Mouse (Mus musculus) G1E (cell line): ENCODE measurements around the gene Tulp2.

Experiments used
- CTCF ChIP-seq: IDR thresholded peaks from 2 replicates; pipeline ENCODE4 v1.5.1; 2012; ENCODE audit warnings: low read depth, low read length, inconsistent platforms, mixed read lengths
- GATA1 ChIP-seq: IDR thresholded peaks from 2 replicates; pipeline ENCODE4 v1.6.1; 2012; ENCODE audit warnings: borderline replicate concordance, low read length, inconsistent platforms, mixed read lengths

DNA sequence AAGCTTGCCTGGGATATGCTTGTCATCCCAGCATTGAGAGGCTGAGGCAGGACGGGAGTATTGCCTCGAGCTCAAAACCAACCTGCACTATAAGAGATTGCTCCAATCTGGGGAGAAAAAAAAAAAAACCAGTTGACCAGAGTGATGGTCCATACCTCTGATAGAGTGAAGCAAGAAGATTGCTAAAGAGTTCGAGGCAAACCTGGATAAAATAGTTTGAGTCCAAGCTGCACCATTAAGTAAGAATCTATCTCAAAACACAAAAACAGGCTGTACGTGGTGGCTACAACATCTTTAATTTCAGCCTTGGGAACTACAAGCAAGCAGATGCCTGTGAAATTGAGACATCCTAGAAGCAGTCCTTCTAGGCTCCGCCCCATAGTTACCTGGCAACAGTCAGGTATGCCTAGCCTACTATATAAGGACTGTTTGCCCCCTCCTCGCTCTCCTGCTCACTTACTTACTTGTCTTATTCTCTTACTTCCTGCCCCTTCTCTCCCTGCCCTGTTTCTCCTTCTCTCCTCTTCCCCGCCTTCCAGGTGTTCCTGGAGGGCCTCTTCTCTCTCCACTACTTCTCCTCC, 14.5 kb upstream of the Tulp2 start:
- TF ChIP-seq CTCF, result no peak
- TF ChIP-seq GATA1, result no peak
